Mouse (Mus musculus): ENCODE results near the gene Sntg2.

The Sntg2 gene

DNA sequence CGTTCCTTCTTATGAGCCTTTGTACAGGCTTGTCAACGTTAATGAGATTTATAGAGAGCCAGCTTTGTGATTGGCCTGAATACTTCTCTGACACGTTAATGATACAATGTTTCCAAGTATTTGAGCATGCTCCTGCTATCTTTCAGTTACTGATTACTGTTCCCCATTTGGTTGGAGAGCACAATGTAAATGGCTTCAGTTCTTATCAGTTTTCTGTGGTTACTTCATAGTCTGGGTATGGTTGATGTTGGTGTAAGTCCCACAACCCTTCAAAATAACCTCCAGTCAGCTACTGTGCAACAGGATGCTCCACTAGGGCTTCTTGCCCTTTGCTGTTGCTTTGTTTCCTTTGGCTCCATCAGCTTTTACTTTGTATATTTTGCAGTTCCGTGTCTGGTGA, 168.7 kb downstream of the Sntg2 start:
- in situ Hi-C loops (cut with MboI, MseI), result no loop called here

DNA sequence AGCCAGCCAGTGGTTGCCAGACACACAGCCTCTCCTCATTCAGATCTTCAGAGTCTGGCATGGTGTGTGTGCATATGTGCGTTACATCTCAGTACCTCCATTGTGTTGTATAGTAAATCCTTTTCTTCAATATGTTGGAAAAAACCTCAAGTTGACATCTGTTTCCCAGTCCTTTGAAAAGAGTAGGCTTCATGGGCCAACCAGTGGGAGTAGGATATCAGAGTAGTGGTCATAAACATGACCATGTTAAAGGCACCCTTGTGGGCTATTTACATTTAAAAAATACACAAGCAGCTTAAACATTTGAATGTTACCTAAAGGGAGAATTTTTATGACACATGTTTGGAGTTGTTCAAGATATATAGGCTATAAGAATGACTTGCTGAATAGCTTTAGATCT, 170.4 kb downstream of the Sntg2 start:
- in situ Hi-C loops (cut with MboI, MseI), result no loop called here

DNA sequence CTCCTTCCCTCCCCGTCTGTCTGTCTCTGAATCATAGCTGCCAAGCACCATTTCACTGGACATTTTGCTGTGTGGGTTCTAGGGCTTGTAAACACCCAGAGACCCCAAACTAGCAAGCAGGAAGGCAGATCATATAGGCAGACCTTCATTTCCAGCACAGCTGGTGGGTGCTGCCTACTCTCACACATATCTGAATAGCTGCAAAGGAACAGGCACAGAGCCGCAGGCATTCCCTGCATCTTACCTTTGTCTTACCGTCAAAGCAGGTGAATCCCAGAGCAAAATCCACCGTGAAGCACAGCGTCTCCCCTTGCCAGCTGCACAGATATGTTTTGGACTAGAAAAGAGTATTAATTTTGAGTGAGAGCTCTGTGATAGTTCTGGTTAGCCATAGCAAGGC, 172.1 kb downstream of the Sntg2 start:
- in situ Hi-C loops (cut with MboI, MseI), result no loop called here

DNA sequence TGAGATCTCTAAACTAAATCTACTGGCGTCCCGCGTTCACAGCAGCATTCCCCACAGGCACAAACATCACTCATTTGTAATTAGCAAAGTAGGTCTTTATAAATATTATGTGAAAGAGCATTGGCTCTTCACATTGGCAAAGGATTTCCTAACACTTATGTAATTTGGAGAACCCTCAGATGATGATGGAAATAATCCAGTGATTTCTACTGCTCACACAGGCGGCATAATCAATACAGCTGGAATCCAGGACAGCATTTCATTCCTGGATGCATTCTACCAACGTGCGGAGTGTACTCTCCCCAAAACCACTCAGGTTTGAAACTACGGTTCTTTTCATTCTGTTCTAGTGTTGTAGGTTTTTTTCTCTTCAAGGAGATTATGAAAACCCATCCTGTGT, 172.6 kb downstream of the Sntg2 start:
- in situ Hi-C loops (cut with MboI, MseI), result no loop called here

DNA sequence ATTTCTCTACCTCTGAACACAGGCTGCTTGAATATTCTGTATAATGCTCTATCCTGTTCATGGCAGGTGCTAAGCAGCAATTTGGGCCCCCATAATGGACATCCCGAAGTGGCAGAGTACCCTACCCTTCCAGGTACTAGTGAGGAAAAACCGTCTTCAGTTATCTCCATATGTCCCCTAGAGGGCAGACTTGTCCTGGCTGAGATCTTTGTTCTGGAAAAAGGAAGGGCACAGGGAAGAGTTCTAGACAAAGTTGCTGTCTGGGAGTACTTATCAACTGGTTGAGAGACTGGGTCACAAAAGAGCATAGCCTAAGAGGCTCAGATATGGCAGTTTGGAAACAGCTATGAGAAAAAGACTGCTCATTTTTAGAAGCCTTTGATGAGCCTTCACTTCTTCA, 173.4 kb downstream of the Sntg2 start:
- in situ Hi-C loops (cut with MboI, MseI), result no loop called here

DNA sequence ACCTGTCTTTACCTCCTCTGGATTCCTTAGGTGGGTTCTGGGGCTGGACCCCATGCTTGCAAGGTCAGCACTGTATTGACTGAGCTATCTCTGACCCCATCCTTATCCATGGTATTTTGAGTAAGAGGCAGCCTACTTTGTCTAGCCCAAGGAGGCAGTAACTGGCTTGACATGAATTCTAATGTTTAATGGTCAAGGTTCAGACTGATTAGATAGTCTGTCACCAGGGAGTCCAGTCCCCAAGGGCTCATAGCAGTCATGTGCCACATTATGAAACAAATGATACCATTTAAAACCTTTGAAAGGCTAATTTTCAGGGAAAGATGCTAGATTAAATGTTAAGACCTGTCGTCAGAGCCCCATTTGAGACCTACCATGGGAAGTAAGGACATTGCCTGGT, 174.9 kb downstream of the Sntg2 start:
- in situ Hi-C loops (cut with MboI, MseI), result no loop called here

DNA sequence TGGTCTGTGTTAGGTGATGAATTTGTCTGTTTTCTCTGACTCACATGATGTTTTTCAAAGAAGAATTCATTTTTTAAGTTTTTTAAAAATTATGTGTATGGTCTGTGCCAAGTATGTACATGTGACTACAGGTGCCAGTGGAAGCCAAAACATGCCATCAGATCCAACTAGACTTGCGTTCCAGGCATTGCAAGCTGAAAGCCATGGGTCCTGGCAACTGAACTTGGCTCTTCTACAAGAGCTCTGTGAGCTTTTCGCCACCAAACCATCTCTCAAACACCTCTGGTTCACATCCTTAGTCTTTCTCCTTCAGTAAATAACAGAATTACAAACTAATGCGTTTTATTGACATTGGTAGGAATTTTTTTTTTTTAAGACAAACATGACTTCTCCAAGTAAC, 191.5 kb downstream of the Sntg2 start:
- in situ Hi-C loops (cut with MboI, MseI), result no loop called here

DNA sequence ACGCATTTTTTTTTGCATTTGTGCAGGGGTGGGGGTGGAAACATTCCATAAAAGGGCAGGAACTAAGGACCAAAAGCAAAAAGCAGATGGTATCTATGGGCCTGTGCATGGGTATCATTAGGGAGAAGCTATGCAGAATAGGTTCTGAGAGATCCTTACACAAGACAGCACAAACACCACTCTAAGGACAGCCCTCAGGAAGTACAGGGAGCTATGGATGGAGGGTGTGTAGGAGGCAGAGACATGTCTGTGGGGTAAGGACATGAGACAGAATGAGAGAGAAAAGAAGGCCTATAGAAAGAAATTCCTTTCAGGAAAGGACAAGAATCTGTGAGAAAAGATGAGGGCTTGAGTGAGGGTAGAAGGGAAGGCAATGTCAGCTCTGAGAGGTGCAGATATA, 193.6 kb downstream of the Sntg2 start:
- in situ Hi-C loops (cut with MboI, MseI), result loop anchor here in 1 of 2 experiments (10.0 kb wide), 1 partner anchor 625 kb away; no protein-coding TSS in a partner anchor

DNA sequence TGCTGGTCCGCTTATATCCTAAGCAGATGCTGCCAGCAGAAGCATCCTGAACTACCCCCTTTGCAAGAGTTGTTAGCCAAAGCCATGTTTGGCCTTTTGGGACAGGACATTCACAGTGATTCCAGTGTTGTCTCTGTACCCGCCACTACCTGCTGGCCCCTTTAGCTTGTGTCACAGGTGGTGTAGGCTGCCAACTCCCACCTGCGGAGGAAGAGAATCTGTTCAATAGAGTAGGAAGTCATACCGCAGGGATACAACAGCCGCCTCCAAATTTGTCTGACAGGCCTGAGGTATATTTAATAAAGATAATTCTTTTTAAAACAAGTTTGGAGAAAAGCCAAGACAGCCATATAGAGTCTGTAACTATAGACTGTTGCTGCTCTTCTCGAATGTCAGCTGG, 195.2 kb downstream of the Sntg2 start:
- in situ Hi-C loops (cut with MboI, MseI), result loop anchor here in 1 of 2 experiments (10.0 kb wide), 1 partner anchor 627 kb away; no protein-coding TSS in a partner anchor

DNA sequence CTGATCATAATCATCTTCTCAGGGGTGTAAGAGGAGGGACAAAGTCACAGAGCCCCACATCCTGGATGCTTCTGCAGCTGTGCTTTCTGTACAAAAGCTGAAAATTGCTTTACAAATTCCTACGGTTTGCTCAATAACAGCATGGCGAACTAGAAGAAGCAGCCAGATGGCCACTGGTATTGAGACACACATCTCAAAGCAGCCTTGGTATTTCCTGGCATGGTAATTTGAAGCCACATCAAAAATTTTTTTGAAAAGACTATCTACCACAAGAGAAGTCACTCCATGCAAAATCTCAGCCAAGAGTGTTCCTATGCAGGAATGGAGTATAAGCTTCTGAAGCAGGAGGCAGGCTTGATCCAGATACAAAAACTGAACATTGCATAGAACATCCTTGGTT, 195.6 kb downstream of the Sntg2 start:
- in situ Hi-C loops (cut with MboI, MseI), result loop anchor here in 1 of 2 experiments (10.0 kb wide), 1 partner anchor 627 kb away; no protein-coding TSS in a partner anchor

DNA sequence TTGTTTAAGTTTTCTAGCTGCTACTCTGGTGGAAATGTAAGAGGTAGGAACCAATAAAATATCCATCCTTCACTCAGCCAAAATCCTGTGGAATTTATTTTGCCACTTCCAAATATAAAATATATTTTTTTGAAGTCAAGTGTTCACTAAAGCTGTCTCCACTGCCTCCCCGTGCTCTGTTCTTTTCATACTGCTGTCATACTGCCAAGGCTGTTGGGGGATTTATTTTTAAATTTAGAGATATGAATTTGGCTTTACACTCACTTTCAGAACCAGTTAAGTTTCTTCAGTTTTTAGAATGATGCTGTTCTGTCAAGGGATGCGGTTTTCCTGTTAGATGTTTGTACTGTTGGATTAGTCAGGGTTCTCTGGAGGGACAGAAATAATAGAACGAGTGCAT, 204.7 kb downstream of the Sntg2 start:
- in situ Hi-C loops (cut with MboI, MseI), result no loop called here

DNA sequence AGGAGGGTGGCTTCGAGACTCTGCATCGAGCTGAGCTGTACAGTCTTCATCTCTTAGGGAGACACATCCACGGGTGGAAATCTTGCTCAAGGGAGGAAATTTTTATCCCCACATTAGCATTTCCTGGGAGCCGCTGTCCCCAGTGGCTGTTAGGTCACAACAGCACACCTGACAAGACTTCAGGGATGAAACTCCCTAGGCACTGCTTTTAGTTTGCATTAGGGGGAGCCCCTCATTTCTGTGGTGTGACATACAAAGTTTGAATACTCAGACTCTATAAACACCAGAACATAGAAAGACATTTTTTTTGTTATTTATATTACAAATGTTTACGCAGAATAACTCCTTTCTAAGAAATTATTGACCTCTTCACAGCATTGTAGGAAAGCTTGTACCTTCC, 208.6 kb downstream of the Sntg2 start:
- in situ Hi-C loops (cut with MboI, MseI), result no loop called here

DNA sequence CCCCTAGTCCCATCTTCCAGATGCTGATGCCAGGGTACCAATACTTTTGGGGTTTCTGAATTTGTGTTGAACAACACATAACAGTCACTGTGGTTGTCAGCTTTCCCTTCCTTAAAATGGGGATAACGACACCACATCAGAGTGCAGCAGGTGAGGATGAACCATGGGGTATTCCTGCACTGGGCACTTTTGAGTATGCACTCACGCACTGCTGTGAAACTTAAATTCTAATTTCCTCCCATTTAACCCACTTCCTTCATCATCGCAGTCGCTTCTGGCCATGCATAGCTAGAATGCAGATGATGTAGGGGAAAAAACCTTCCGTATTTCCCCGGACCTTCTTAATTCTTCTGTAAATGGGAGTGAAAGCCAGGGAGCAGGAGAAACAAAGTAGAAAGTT, 209.2 kb downstream of the Sntg2 start:
- in situ Hi-C loops (cut with MboI, MseI), result no loop called here

DNA sequence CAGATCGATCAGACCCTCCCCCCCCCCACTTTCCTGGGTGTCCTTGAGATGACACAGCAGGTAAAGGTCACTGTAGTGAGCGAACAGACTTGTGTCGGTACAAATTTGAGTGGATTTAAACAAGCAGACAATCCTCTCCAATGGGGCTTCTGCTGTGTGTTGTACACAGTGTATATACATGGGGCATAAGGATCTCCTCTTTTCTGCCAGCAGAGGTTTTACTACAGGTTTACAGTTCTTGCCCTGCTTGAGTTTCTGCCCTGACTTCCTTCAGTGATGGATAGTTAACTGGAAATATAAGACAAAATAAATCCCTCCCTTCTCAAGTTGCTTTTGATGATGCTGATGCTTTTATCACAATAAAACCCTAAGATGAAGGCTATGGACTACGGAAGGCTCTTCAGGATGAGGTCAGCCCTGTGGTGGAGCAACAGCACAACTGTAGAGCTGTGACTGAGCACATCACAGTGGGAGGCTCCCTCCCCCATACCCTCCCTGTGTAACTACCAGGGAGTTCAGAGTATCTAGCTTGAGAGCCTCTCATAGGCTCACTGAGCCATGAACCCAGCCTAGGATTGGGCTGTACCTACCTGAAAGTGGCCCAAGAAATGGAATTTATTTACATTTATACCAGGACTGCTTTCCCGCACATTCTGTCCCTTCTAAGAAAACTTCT, 211.3 kb downstream of the Sntg2 start:
- in situ Hi-C loops (cut with MboI, MseI), result no loop called here

DNA sequence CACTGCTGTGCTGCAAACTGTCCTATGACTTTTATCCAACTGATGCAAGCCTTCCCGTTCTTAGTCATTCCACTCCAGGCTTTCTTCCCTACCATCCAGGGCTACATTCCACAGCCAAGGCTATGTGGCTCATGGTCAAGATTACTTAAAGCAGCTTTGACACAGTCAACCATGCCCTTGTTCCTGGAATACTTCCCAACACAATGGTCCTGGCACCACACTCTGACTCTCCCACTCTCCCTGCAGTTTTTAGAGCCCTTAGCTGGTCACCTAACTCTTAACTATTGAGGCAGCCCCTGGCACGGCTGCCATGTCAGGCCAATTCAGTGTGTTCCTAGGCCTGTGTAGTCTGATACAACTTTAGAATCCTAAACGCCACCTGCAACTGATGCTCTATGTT, 212.7 kb downstream of the Sntg2 start:
- in situ Hi-C loops (cut with MboI, MseI), result no loop called here

DNA sequence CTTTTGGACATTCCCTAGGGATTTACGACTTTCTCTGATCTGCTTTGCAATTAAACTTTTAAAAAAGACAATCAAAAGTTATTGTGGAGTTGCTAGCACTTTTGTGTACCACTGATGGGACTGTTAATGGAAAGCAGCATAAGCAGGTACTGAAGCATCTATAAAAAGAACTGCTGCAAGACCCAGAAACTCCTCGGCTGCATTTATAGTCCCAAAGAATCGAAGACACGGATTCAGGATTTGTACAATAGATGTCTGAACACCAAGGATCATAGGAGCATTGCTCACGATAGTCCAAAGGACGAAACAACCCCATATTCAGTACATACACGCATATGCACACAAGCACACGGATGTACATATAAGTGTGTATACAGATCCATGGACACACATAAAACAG, 213.4 kb downstream of the Sntg2 start:
- in situ Hi-C loops (cut with MboI, MseI), result no loop called here

DNA sequence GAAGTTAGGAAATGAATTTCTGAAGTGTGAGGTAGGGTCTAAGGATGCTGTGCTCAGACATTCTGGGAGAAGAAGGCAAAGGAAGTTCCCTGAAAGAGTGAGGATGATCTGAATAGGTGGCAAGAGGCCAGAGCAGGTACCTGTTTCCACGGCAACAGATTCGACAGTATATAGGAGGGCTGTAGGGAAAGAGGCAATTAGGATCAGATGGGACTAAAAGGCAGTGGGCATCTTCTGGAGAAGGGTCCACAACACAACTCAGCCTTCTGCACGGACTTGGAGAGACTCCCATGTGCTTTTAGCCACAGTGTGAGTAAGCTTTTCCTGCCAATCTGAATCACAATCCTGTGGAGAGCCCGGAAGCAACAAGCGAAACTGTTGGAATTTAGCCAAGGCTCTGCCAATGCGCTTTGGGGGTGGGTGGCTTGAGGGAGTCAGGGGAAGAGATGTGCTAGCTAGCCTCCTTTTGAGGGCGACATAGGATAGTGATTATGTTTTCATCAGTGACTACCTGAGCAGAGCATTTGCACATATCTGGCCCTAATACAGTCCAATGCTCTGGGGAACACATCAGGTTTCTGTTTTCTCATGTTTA, 219.0 kb downstream of the Sntg2 start:
- in situ Hi-C loops (cut with MboI, MseI), result no loop called here

DNA sequence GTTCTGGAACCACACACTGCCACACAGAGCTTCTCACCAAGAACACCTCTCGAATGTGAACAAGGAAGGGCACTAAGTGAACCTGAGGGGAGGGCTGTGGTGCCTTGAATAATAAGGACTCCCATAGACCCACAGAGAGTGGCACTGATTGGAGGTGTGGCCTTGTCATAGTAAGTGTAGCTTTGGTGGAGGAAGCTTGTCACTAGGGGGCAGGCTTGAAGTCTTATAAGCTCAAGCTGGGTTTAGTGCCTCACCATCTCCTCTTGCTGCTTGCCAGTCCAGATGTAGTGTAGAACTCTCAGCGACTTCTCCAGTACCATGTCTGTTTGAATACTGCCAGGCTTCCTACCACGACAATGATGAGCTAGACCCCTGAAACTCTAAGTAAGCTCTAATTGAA, 231.1 kb downstream of the Sntg2 start:
- in situ Hi-C loops (cut with MboI, MseI), result no loop called here

DNA sequence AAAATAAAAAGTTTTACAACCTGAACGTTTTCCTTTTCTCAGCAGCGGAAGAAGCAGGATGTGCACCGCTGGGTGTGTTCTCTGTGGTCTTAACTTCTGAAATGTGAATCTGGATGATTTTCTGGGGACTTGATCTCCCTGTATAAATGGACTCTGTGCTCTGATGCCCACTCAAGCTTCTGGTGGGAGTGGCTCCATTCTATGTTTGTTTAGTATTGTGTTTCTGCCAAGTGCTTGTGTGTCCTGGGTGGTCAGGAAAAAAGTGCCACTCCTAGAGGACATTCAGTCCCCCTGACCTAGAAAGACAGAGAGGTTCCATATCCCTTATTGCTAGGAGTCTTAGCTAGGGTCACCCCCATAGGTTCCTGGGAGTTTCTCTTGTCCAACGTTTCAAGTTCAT, 240.7 kb downstream of the Sntg2 start, which contains the start of gene Tpo:
Gene Tpo (minus strand): TSS at position 101 of the 400 bp plus-strand sequence.
- in situ Hi-C loops (cut with MboI, MseI), result no loop called here

DNA sequence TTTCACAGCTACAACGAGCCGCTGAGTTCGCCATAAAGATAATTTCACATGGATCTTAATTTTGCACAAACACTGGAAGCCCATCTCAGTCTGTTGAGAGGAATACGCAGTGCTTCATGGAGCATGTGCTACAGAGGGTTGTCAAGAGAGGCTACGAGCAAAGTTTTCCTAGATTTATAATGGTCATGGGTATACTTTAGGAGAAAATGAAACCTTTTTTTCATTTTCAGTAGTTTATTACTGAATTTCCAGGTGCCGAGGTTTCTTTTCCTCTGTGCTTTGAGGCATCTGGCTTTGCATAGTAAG, 243.8 kb downstream of the Sntg2 start:
- in situ Hi-C loops (cut with MboI, MseI), result no loop called here

DNA sequence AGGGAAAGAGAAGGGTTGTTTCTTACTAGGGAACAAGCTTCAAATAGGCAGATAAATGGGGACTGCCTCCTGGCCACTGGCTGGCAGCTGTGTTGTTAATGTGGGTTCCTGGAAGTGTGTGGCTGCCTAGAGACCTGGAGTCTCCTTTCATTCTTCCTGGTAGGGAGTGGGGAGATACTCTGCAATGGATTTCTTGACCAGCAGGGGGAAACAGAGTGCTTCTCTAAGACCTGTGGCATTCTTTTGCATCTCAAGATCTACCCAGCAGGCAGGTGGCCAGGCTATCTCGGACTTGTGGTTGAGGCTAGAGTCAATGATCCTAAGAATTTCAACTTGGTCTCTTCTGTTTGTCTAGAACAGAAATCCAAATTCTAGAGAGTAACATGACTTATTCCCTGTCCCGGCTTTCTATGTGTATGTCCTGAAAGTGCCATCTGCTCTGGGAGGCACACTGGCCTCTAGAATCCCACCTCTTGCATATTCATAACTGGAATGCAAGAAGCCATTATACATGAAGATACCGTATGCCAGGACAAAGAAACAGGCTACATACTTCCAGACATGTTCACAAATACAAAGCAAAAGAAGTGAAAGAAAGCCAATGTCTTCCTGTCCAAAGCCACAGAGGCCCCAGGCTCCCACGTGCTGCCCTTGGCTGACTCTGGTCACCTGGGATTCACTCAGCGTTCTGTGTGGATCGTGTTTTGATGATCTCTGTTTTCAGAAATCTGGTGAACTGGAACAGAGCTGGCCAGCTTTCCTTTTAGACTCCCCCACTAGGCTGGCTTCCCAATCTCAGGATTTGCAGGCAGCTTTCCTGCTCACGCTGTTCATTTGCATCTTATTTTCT, 244.4 kb downstream of the Sntg2 start:
- in situ Hi-C loops (cut with MboI, MseI), result no loop called here

All from T-helper 17 cell (primary cell).